Mouse (Mus musculus) lung, postnatal 10 days (tissue): ENCODE results near the gene Maco1.
A peak's percentile ranks its signal among the peaks of the same experiment; 100 is the strongest.
"Not testable (repeated sequence)": the region's sequence is repeated elsewhere in the genome, so short reads cannot be mapped to it uniquely, and the experiment has no call there.

ENCODE experiments used
- DNase-seq: peaks from one replicate; pipeline ENCODE4 v3.0.0; 2021

The Maco1 gene

GRCm38 (mm10) chr4:134856501-134856900 lies 3.4 kb upstream of the Maco1 start:
- DNase-seq: no peak

- DNase-seq: no peak
Measured at GRCm38 (mm10) chr4:134856056-134856455, 2.9 kb upstream of the Maco1 start.

- DNase-seq: peak; percentile 14
Measured at GRCm38 (mm10) chr4:134855371-134855770, 2.2 kb upstream of the Maco1 start.

GRCm38 (mm10) chr4:134853637-134854485 lies 716 bp upstream of the Maco1 start:
- peak; percentile 94 for DNase-seq

- peak; percentile 53 for DNase-seq
Measured at GRCm38 (mm10) chr4:134852438-134853255, 498 bp downstream of the Maco1 start.

- DNase-seq: no peak
Measured at GRCm38 (mm10) chr4:134851876-134852275, 1.3 kb downstream of the Maco1 start.

GRCm38 (mm10) chr4:134851236-134851635 lies 1.9 kb downstream of the Maco1 start:
- DNase-seq: no peak

- DNase-seq: no peak
Measured at GRCm38 (mm10) chr4:134850551-134850950, 2.6 kb downstream of the Maco1 start.

GRCm38 (mm10) chr4:134847587-134847986 lies 5.6 kb downstream of the Maco1 start:
- peak; percentile 34 for DNase-seq

- no peak for DNase-seq
Measured at GRCm38 (mm10) chr4:134843566-134843965, 9.6 kb downstream of the Maco1 start.

GRCm38 (mm10) chr4:134840231-134840630 lies 12.9 kb downstream of the Maco1 start:
- no peak for DNase-seq

GRCm38 (mm10) chr4:134838706-134839105 lies 14.4 kb downstream of the Maco1 start:
- DNase-seq: not testable (repeated sequence)

- DNase-seq: no peak
Measured at GRCm38 (mm10) chr4:134838221-134838620, 14.9 kb downstream of the Maco1 start.

- no peak for DNase-seq
Measured at GRCm38 (mm10) chr4:134835486-134835885, 17.7 kb downstream of the Maco1 start.

- no peak for DNase-seq
Measured at GRCm38 (mm10) chr4:134831934-134832333, 21.2 kb downstream of the Maco1 start.

GRCm38 (mm10) chr4:134827806-134828205 lies 25.3 kb downstream of the Maco1 start:
- peak; percentile 22 for DNase-seq

GRCm38 (mm10) chr4:134826348-134826747 lies 26.8 kb downstream of the Maco1 start:
- DNase-seq: no peak

- DNase-seq: not testable (repeated sequence)
Measured at GRCm38 (mm10) chr4:134825864-134826263, 27.3 kb downstream of the Maco1 start.

- DNase-seq: no peak
Measured at GRCm38 (mm10) chr4:134823560-134823959, 29.6 kb downstream of the Maco1 start.

- no peak for DNase-seq
Measured at GRCm38 (mm10) chr4:134821061-134821460, 32.1 kb downstream of the Maco1 start.

- DNase-seq: no peak
Measured at GRCm38 (mm10) chr4:134817706-134818105, 35.4 kb downstream of the Maco1 start.

- no peak for DNase-seq
Measured at GRCm38 (mm10) chr4:134814229-134814571, 38.9 kb downstream of the Maco1 start.

- DNase-seq: no peak
Measured at GRCm38 (mm10) chr4:134813406-134814228, 39.5 kb downstream of the Maco1 start.
